ENCODE assay signal across 10 mouse cellular contexts in the genomic region with DNA sequence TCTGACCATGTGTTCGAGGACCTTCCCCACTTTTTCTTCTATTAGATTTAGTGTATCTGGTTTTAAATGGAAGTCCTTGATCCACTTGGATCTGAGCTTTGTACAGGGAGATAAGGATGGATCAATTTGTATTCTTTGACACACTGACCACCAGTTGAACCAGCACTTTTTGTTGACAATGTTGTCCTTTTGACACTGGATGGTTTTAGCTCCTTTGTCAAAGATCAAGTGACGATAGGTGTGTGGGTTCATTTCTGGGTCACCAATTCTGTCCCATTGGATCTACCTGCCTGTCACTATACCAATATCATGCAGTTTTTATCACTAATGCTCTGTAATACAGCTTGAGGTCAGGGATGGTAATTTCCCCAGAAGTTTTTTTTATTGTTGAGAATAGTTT. TPM values are rescaled to one million over a fixed set of nuclear protein-coding genes. Genes with fewer than 3 reads are reported as not detected.
DNase-seq lines count a peak whose midpoint lies in the region; ATAC-seq and TF ChIP-seq lines count a peak whose summit lies in the region.
"Not testable (repeated sequence)": the region's sequence is repeated elsewhere in the genome, so short reads cannot be mapped to it uniquely, and the experiment has no call there.
"Had no signal": no experiment of that assay in that cellular context is flagged by ENCODE, and none has a peak within 500 bp of the region (broad histone marks: within the 10 kb centered on the region; RNA-seq: fewer than 3 reads in every experiment).

No protein-coding gene starts in this region.

- H3K9ac ChIP-seq in liver, adult 2 months (ENCODE audit: low read depth, low read length); liver, postnatal 0 days (replicated peaks): not testable (repeated sequence)

- H3K4me3 ChIP-seq in liver, adult 2 months (ENCODE audit: insufficient read depth, low read depth, low read length); liver, postnatal 0 days (ENCODE audit: low read depth, low read length): not testable (repeated sequence)

- not testable (repeated sequence) for H3K27me3 ChIP-seq in liver, adult 2 months (ENCODE audit: control insufficient read depth, insufficient read depth, low read length); liver, postnatal 0 days (ENCODE audit: insufficient read depth, low read length)

- not testable (repeated sequence) for H3K79me2 ChIP-seq in liver, adult 2 months (ENCODE audit: control insufficient read depth, insufficient read depth, low read length)

- not testable (repeated sequence) for H3K27ac ChIP-seq in liver, adult 2 months (replicated peaks; ENCODE audit: insufficient read depth, low read depth, low read length); liver, postnatal 0 days (ENCODE audit: low read depth)

- not testable (repeated sequence) for TF ChIP-seq CTCF in liver, adult 2 months (IDR thresholded peaks at IDR 0.05; ENCODE audit: low read depth, low read length); liver, postnatal 0 days (IDR thresholded peaks at IDR 0.05; ENCODE audit: low read depth)

- peak; percentile 83 for ATAC-seq in liver, postnatal 0 days

- H3K9me3 ChIP-seq in liver, postnatal 0 days (ENCODE audit: low read length) = not testable (repeated sequence)

- not testable (repeated sequence) for TF ChIP-seq POLR2A in liver, adult 2 months (IDR thresholded peaks at IDR 0.05; ENCODE audit: extremely low read depth, insufficient read depth, low read length)

- H3K4me2 ChIP-seq in liver, postnatal 0 days (ENCODE audit: low read depth, low read length) = not testable (repeated sequence)

- peak; percentile 19 for DNase-seq in heart, adult 11 months
- DNase-seq in liver, adult 2 months (ENCODE audit: extremely low read depth, low read depth, low spot score) = peak; percentile 82
- not testable (repeated sequence) for DNase-seq in liver, postnatal 0 days

- WGBS in liver, adult 2 months = 23% methylated on average over 2 of the region's 2 CpGs
- 70% methylated on average over 2 of the region's 2 CpGs for WGBS in liver, postnatal 0 days (ENCODE audit: insufficient replicate concordance)

- not testable (repeated sequence) for H3K36me3 ChIP-seq in liver, adult 2 months (ENCODE audit: control insufficient read depth, insufficient read depth, low read length); liver, postnatal 0 days (replicated peaks; ENCODE audit: insufficient read depth, low read length)

- TF ChIP-seq EP300 in liver, postnatal 0 days (IDR thresholded peaks at IDR 0.05; ENCODE audit: low read depth) = not testable (repeated sequence)

- not testable (repeated sequence) for H3K4me1 ChIP-seq in liver, adult 2 months (ENCODE audit: control insufficient read depth, insufficient read depth, low read length); liver, postnatal 0 days (ENCODE audit: insufficient read depth)

RNA-seq across cellular contexts. Expression of gene H60b, which starts 18.1 kb away (rescaled TPM):
- 0.09 TPM in 1 of 2 replicates, not detected in the other for total RNA-seq in liver, adult 2 months (2014; rRNA removed)
- polyA plus RNA-seq in liver, adult 2 months (2012; rRNA removed) = not detected in 2 replicates
- not detected in 2 replicates for polyA plus RNA-seq in liver, postnatal 0 days (2015; fragmentation: Nextera tagmentation; extraction: Ambion mirVana)
- total RNA-seq: adrenal gland, postnatal 14 days; CH12.LX; MEL had no signal
- polyA plus RNA-seq: G1E had no signal

RNA-seq across cellular contexts. Expression of gene Raet1e, which starts 18.1 kb away (rescaled TPM):
- total RNA-seq in liver, adult 2 months (2014; rRNA removed) = 4.6 and 6.5 TPM in 2 replicates
- polyA plus RNA-seq in liver, adult 2 months (2012; rRNA removed) = 2.4 and 4.5 TPM in 2 replicates
- 2.1 and 2.8 TPM in 2 replicates for polyA plus RNA-seq in liver, postnatal 0 days (2015; fragmentation: Nextera tagmentation; extraction: Ambion mirVana)
- total RNA-seq: MEL had no signal
- polyA plus RNA-seq: activated CD4-positive, CD25-positive, alpha-beta regulatory T cell, adult 4 months; CD4-positive, CD25-positive, alpha-beta regulatory T cell, adult 4 months had no signal

RNA-seq across cellular contexts. Expression of gene E030030I06Rik, which starts 27.4 kb away (rescaled TPM):
- total RNA-seq in liver, adult 2 months (2014; rRNA removed) = 1.2 and 2.1 TPM in 2 replicates
- 7.0 and 10.8 TPM in 2 replicates for polyA plus RNA-seq in liver, adult 2 months (2012; rRNA removed)
- 6.8 and 8.2 TPM in 2 replicates for polyA plus RNA-seq in liver, postnatal 0 days (2015; fragmentation: Nextera tagmentation; extraction: Ambion mirVana)
- total RNA-seq: ES-E14 had no signal
